9 mouse cellular contexts compared by ENCODE assay signal in genomic region chr7:127449966-127450365, GRCm38 (mm10). TPM values are rescaled to one million over a fixed set of nuclear protein-coding genes. Genes with fewer than 3 reads are reported as not detected.
A peak's percentile ranks its signal among the peaks of the same experiment; 100 is the strongest.
DNase-seq lines count a peak whose midpoint lies in the region; ATAC-seq and TF ChIP-seq lines count a peak whose summit lies in the region.
"Had no signal": no experiment of that assay in that cellular context is flagged by ENCODE, and none has a peak within 500 bp of the region (broad histone marks: within the 10 kb centered on the region; RNA-seq: fewer than 3 reads in every experiment).

No protein-coding gene starts in this region.

- no peak for TF ChIP-seq CTCF in CH12.LX (conservative IDR thresholded peaks at IDR 0.05 in 1 of 2, IDR thresholded peaks at IDR 0.05 in 1 of 2; ENCODE audit: low read depth in 2 of 2, low read length in 2 of 2)
- TF ChIP-seq CTCF in forebrain, postnatal 0 days (IDR thresholded peaks at IDR 0.05; ENCODE audit: low read depth): no peak
- no peak for TF ChIP-seq CTCF in liver, postnatal 0 days (IDR thresholded peaks at IDR 0.05; ENCODE audit: low read depth)

- intact Hi-C loops in gastrocnemius, postnatal 36 days (cut with DNase I): no loop called here

- H3K4me3 ChIP-seq in heart, embryonic 10.5 days: peak overlapping the region; percentile 97
- H3K4me3 ChIP-seq in CH12.LX (replicated peaks in 1 of 3; ENCODE audit: low read depth in 2 of 3, low read length in 2 of 3, poor library complexity in 1 of 3): peak overlapping the region; percentile 80 to 96 (median 81)
- H3K4me3 ChIP-seq in forebrain, postnatal 0 days (ENCODE audit: low read depth, low read length): peak overlapping the region; percentile 96
- peak overlapping the region; percentile 98 for H3K4me3 ChIP-seq in liver, postnatal 0 days (ENCODE audit: low read depth, low read length)

- TF ChIP-seq RAD21 in CH12.LX (IDR thresholded peaks at IDR 0.05; ENCODE audit: low read depth, low read length): no peak

- in situ Hi-C loops in CH12.LX (cut with MboI; ENCODE audit: low pct_ligation_motif_present, low pct_unique_long_range_greater_than_20kb, low sequenced_read_pairs): no loop called here

- peaks cover 37% of the 10 kb centered on the region for H3K4me1 ChIP-seq in heart, embryonic 10.5 days
- peaks cover 19 to 36% of the 10 kb centered on the region in 2 experiments for H3K4me1 ChIP-seq in CH12.LX (ENCODE audit: control insufficient read depth in 1 of 2, insufficient read depth in 2 of 2)
- H3K4me1 ChIP-seq in forebrain, postnatal 0 days (ENCODE audit: insufficient read depth): peaks cover 9% of the 10 kb centered on the region; the same call in 1 of the 2 replicates
- peaks cover 19% of the 10 kb centered on the region for H3K4me1 ChIP-seq in liver, postnatal 0 days (ENCODE audit: insufficient read depth)

- no peak for DNase-seq in heart, embryonic 10.5 days (ENCODE audit: low spot score)
- DNase-seq in heart, postnatal 4 days: no peak
- peak; percentile 11 for DNase-seq in CH12.LX (ENCODE audit: extremely low read depth)
- DNase-seq in forebrain, postnatal 0 days: no peak
- DNase-seq in liver, postnatal 0 days: no peak
- DNase-seq in T-cell, adult 2 months (ENCODE audit: low spot score): no peak
- DNase-seq in gastrocnemius, postnatal 36 days: no peak
- DNase-seq: kidney, adult 18-20 months had no signal

- dilution Hi-C loops in CH12.LX (cut with MboI; ENCODE audit: extremely low pct_ligation_motif_present, extremely low pct_unique_long_range_greater_than_20kb, low sequenced_read_pairs): no loop called here

- H3K36me3 ChIP-seq in heart, embryonic 10.5 days: peaks cover 52% of the 10 kb centered on the region
- H3K36me3 ChIP-seq in CH12.LX (replicated peaks in 1 of 2; ENCODE audit: control insufficient read depth in 1 of 2, insufficient read depth in 1 of 2, low read length in 1 of 2): peaks cover 26 to 53% of the 10 kb centered on the region in 2 experiments
- peaks cover 8% of the 10 kb centered on the region; the same call in 1 of the 2 replicates for H3K36me3 ChIP-seq in forebrain, postnatal 0 days (ENCODE audit: insufficient read depth)
- peaks cover 7% of the 10 kb centered on the region for H3K36me3 ChIP-seq in liver, postnatal 0 days (replicated peaks; ENCODE audit: insufficient read depth, low read length)

- WGBS in heart, embryonic 10.5 days: 87% methylated on average over 7 of the region's 7 CpGs
- 74% methylated on average over 7 of the region's 7 CpGs for WGBS in forebrain, postnatal 0 days
- WGBS in liver, postnatal 0 days (ENCODE audit: insufficient replicate concordance): 79% methylated on average over 7 of the region's 7 CpGs

- H3K27ac ChIP-seq in heart, embryonic 10.5 days: peak overlapping the region; percentile 98; the same call in 1 of the 2 replicates
- no peak overlapping the region; the same call in 1 of the 2 replicates for H3K27ac ChIP-seq in CH12.LX (ENCODE audit: insufficient read depth, low read depth)
- no peak overlapping the region for H3K27ac ChIP-seq in forebrain, postnatal 0 days (ENCODE audit: low read depth, low read length)
- H3K27ac ChIP-seq in liver, postnatal 0 days (ENCODE audit: low read depth): no peak overlapping the region

- peak overlapping the region; percentile 88 for H3K4me2 ChIP-seq in CH12.LX (ENCODE audit: insufficient read depth, low read depth, poor library complexity, severe bottlenecking)
- peak overlapping the region; percentile 55 for H3K4me2 ChIP-seq in forebrain, postnatal 0 days (ENCODE audit: low read depth)
- peak overlapping the region; percentile 91 for H3K4me2 ChIP-seq in liver, postnatal 0 days (ENCODE audit: low read depth, low read length)

- TF ChIP-seq POLR2A in CH12.LX (IDR thresholded peaks at IDR 0.05; ENCODE audit: low read depth, low read length): no peak

- no peak for ATAC-seq in forebrain, postnatal 0 days
- no peak for ATAC-seq in liver, postnatal 0 days
- no peak for ATAC-seq in megakaryocyte-erythroid progenitor cell, adult 5-6 weeks (replicated peaks; ENCODE audit: low FRiP score, low TSS enrichment, poor library complexity, severe bottlenecking)

- peaks cover 53% of the 10 kb centered on the region for H3K79me2 ChIP-seq in CH12.LX (replicated peaks; ENCODE audit: control insufficient read depth, extremely low read depth, insufficient read depth, poor library complexity, severe bottlenecking)

- no peaks in the 10 kb centered on the region for H3K9me3 ChIP-seq in heart, embryonic 10.5 days
- H3K9me3 ChIP-seq in CH12.LX (replicated peaks; ENCODE audit: low read length): peaks cover 12% of the 10 kb centered on the region
- H3K9me3 ChIP-seq in forebrain, postnatal 0 days (ENCODE audit: low read length): no peaks in the 10 kb centered on the region
- H3K9me3 ChIP-seq in liver, postnatal 0 days (ENCODE audit: low read length): no peaks in the 10 kb centered on the region

- peak overlapping the region; percentile 69 for H3K9ac ChIP-seq in CH12.LX (ENCODE audit: insufficient read depth, low read depth)
- H3K9ac ChIP-seq in forebrain, postnatal 0 days: peak overlapping the region; percentile 83; the same call in 1 of the 2 replicates
- peak overlapping the region; percentile 96; the same call in 1 of the 2 replicates for H3K9ac ChIP-seq in liver, postnatal 0 days (replicated peaks)

- H3K27me3 ChIP-seq in heart, embryonic 10.5 days (ENCODE audit: insufficient read depth, poor library complexity, severe bottlenecking): no peaks in the 10 kb centered on the region
- H3K27me3 ChIP-seq in CH12.LX (replicated peaks): no peaks in the 10 kb centered on the region
- H3K27me3 ChIP-seq in forebrain, postnatal 0 days (ENCODE audit: insufficient read depth, low read length): no peaks in the 10 kb centered on the region
- H3K27me3 ChIP-seq in liver, postnatal 0 days (ENCODE audit: insufficient read depth, low read length): no peaks in the 10 kb centered on the region

- TF ChIP-seq EP300 in CH12.LX (IDR thresholded peaks at IDR 0.05; ENCODE audit: low read length): no peak
- no peak for TF ChIP-seq EP300 in liver, postnatal 0 days (IDR thresholded peaks at IDR 0.05; ENCODE audit: low read depth)

RNA-seq across cellular contexts. Expression of gene Zfp689, which starts 1.0 kb away (rescaled TPM):
- polyA plus RNA-seq in heart, embryonic 10.5 days (2016; fragmentation: Nextera tagmentation; extraction: Ambion mirVana): 6.6 and 7.0 TPM in 2 replicates
- 1 to 10 TPM; 3.9 to 4.8 TPM for total RNA-seq in heart, postnatal 4 days (2021)
- 3.4 and 3.6 TPM in 2 replicates for total RNA-seq in CH12.LX (2012; rRNA removed)
- 1.8 and 2.3 TPM in 2 replicates for total RNA-seq in CH12.LX (2014; rRNA removed)
- 3.2 and 4.6 TPM in 2 replicates for polyA plus RNA-seq in CH12.LX (2012; ENCODE audit: insufficient read length, low read depth)
- 10.0 and 11.5 TPM in 2 replicates for total RNA-seq in forebrain, postnatal 0 days (2014; rRNA removed)
- 6.7 and 9.0 TPM in 2 replicates for polyA plus RNA-seq in forebrain, postnatal 0 days (2015; fragmentation: Nextera tagmentation; extraction: Ambion mirVana)
- polyA plus RNA-seq in liver, postnatal 0 days (2015; fragmentation: Nextera tagmentation; extraction: Ambion mirVana): 1.4 and 1.5 TPM in 2 replicates
- 3.6 and 5.8 TPM in 2 replicates for total RNA-seq in megakaryocyte-erythroid progenitor cell, adult 5-6 weeks (2014; fragmentation: Nextera tagmentation)
- total RNA-seq in megakaryocyte-erythroid progenitor cell, adult 5-6 weeks (2017): 2.0 and 2.5 TPM in 2 replicates
- under 1 TPM; 0.69 to 0.87 TPM for total RNA-seq in gastrocnemius, postnatal 36 days (2021)

RNA-seq across cellular contexts. Expression of gene Prr14, which starts 9.4 kb away (rescaled TPM):
- polyA plus RNA-seq in heart, embryonic 10.5 days (2016; fragmentation: Nextera tagmentation; extraction: Ambion mirVana): 35.6 and 42.2 TPM in 2 replicates
- total RNA-seq in heart, postnatal 4 days (2021): 10 to 100 TPM; 28.0 to 28.9 TPM
- total RNA-seq in CH12.LX (2012; rRNA removed) (10.4 and 11.3 TPM in 2 replicates), CH12.LX (2014; rRNA removed) (6.7 and 7.6 TPM in 2 replicates)
- polyA plus RNA-seq in CH12.LX (2012; ENCODE audit: insufficient read length, low read depth): 26.2 and 31.3 TPM in 2 replicates
- total RNA-seq in forebrain, postnatal 0 days (2014; rRNA removed): 29.0 and 36.1 TPM in 2 replicates
- 27.4 and 27.9 TPM in 2 replicates for polyA plus RNA-seq in forebrain, postnatal 0 days (2015; fragmentation: Nextera tagmentation; extraction: Ambion mirVana)
- polyA plus RNA-seq in liver, postnatal 0 days (2015; fragmentation: Nextera tagmentation; extraction: Ambion mirVana): 16.0 and 17.6 TPM in 2 replicates
- 76.2 and 109 TPM in 2 replicates for total RNA-seq in megakaryocyte-erythroid progenitor cell, adult 5-6 weeks (2014; fragmentation: Nextera tagmentation)
- 33.1 and 34.2 TPM in 2 replicates for total RNA-seq in megakaryocyte-erythroid progenitor cell, adult 5-6 weeks (2017)
- 10 to 100 TPM; 14.7 to 19.3 TPM for total RNA-seq in gastrocnemius, postnatal 36 days (2021)

RNA-seq across cellular contexts. Expression of gene Zfp688, which starts 28.1 kb away (rescaled TPM):
- polyA plus RNA-seq in heart, embryonic 10.5 days (2016; fragmentation: Nextera tagmentation; extraction: Ambion mirVana): 20.9 and 26.8 TPM in 2 replicates
- 1 to 10 TPM; 3.8 to 6.0 TPM for total RNA-seq in heart, postnatal 4 days (2021)
- total RNA-seq in CH12.LX (2012; rRNA removed) (15.8 and 18.7 TPM in 2 replicates), CH12.LX (2014; rRNA removed) (12.3 and 12.4 TPM in 2 replicates)
- 16.1 and 21.3 TPM in 2 replicates for polyA plus RNA-seq in CH12.LX (2012; ENCODE audit: insufficient read length, low read depth)
- total RNA-seq in forebrain, postnatal 0 days (2014; rRNA removed): 18.3 and 20.8 TPM in 2 replicates
- polyA plus RNA-seq in forebrain, postnatal 0 days (2015; fragmentation: Nextera tagmentation; extraction: Ambion mirVana): 32.0 and 34.0 TPM in 2 replicates
- polyA plus RNA-seq in liver, postnatal 0 days (2015; fragmentation: Nextera tagmentation; extraction: Ambion mirVana): 8.7 and 10.1 TPM in 2 replicates
- total RNA-seq in megakaryocyte-erythroid progenitor cell, adult 5-6 weeks (2014; fragmentation: Nextera tagmentation): 6.9 and 14.9 TPM in 2 replicates
- total RNA-seq in megakaryocyte-erythroid progenitor cell, adult 5-6 weeks (2017): 6.8 and 11.2 TPM in 2 replicates
- 1 to 10 TPM; 1.3 to 1.7 TPM for total RNA-seq in gastrocnemius, postnatal 36 days (2021)

RNA-seq across cellular contexts. Expression of gene Fbrs, which starts 29.0 kb away (rescaled TPM):
- polyA plus RNA-seq in heart, embryonic 10.5 days (2016; fragmentation: Nextera tagmentation; extraction: Ambion mirVana): 6.4 and 13.0 TPM in 2 replicates
- total RNA-seq in heart, postnatal 4 days (2021): 10 to 100 TPM; 37.4 to 38.0 TPM
- total RNA-seq in CH12.LX (2012; rRNA removed) (14.4 and 15.4 TPM in 2 replicates), CH12.LX (2014; rRNA removed) (5.6 and 6.7 TPM in 2 replicates)
- 63.9 and 66.7 TPM in 2 replicates for polyA plus RNA-seq in CH12.LX (2012; ENCODE audit: insufficient read length, low read depth)
- 23.7 and 31.9 TPM in 2 replicates for total RNA-seq in forebrain, postnatal 0 days (2014; rRNA removed)
- 6.6 and 10.6 TPM in 2 replicates for polyA plus RNA-seq in forebrain, postnatal 0 days (2015; fragmentation: Nextera tagmentation; extraction: Ambion mirVana)
- polyA plus RNA-seq in liver, postnatal 0 days (2015; fragmentation: Nextera tagmentation; extraction: Ambion mirVana): 4.7 TPM in 2 replicates
- total RNA-seq in megakaryocyte-erythroid progenitor cell, adult 5-6 weeks (2014; fragmentation: Nextera tagmentation): 86.2 and 111 TPM in 2 replicates
- total RNA-seq in megakaryocyte-erythroid progenitor cell, adult 5-6 weeks (2017): 11.8 and 17.7 TPM in 2 replicates
- total RNA-seq in gastrocnemius, postnatal 36 days (2021): 10 to 100 TPM; 15.0 to 24.6 TPM

RNA-seq across cellular contexts. Expression of gene Zfp764, which starts 43.3 kb away (rescaled TPM):
- 5.1 and 6.6 TPM in 2 replicates for polyA plus RNA-seq in heart, embryonic 10.5 days (2016; fragmentation: Nextera tagmentation; extraction: Ambion mirVana)
- 1 to 10 TPM; 4.9 to 5.0 TPM for total RNA-seq in heart, postnatal 4 days (2021)
- total RNA-seq in CH12.LX (2012; rRNA removed): 7.5 and 8.1 TPM in 2 replicates
- total RNA-seq in CH12.LX (2014; rRNA removed): 8.4 TPM in 2 replicates
- polyA plus RNA-seq in CH12.LX (2012; ENCODE audit: insufficient read length, low read depth): 7.9 and 8.1 TPM in 2 replicates
- 5.9 and 7.2 TPM in 2 replicates for total RNA-seq in forebrain, postnatal 0 days (2014; rRNA removed)
- polyA plus RNA-seq in forebrain, postnatal 0 days (2015; fragmentation: Nextera tagmentation; extraction: Ambion mirVana): 1.7 and 3.2 TPM in 2 replicates
- 0.98 and 1.1 TPM in 2 replicates for polyA plus RNA-seq in liver, postnatal 0 days (2015; fragmentation: Nextera tagmentation; extraction: Ambion mirVana)
- total RNA-seq in megakaryocyte-erythroid progenitor cell, adult 5-6 weeks (2014; fragmentation: Nextera tagmentation): 1.8 and 6.5 TPM in 2 replicates
- 3.7 and 4.2 TPM in 2 replicates for total RNA-seq in megakaryocyte-erythroid progenitor cell, adult 5-6 weeks (2017)
- 1 to 10 TPM in 1 of 2 experiments, under 1 TPM in 1; 0.89 to 2.1 TPM for total RNA-seq in gastrocnemius, postnatal 36 days (2021)
